Mouse (Mus musculus) forebrain, embryonic 12.5 days (tissue): ENCODE measurements at regions not wholly inside any gene's neighbourhood (a gene's known extent, or its start where the extent isn't known, plus 50 kb on each side); places are given as distances from the start of the nearest gene placed in this dataset.

ENCODE experiments used
- ATAC-seq: fragments of 200-750 bp; cut with Nextera tagmentation; 2 replicates; pipeline ENCODE4 v1.8.0; 2017; ENCODE audit warnings: moderate TSS enrichment; ENCODE audit not compliant: low FRiP score
- H3K27ac ChIP-seq: fragments of 300-500 bp; sonication (generic); 2 replicates; pipeline ENCODE4 v1.5.1; 2016; ENCODE audit warnings: mild to moderate bottlenecking
- H3K27me3 ChIP-seq: fragments of 300-500 bp; sonication (generic); 2 replicates; pipeline ENCODE4 v1.6.1; 2016; ENCODE audit warnings: mild to moderate bottlenecking
- H3K36me3 ChIP-seq: fragments of 300-500 bp; sonication (generic); replicated peaks from 2 replicates; pipeline ENCODE4 v1.6.1; 2016; ENCODE audit warnings: mild to moderate bottlenecking
- H3K4me1 ChIP-seq: fragments of 300-500 bp; sonication (generic); 2 replicates; pipeline ENCODE4 v1.6.1; 2016
- H3K4me2 ChIP-seq: fragments of 300-500 bp; sonication (generic); 2 replicates; pipeline ENCODE4 v1.6.1; 2016; ENCODE audit warnings: mild to moderate bottlenecking, moderate library complexity
- H3K4me3 ChIP-seq: fragments of 300-500 bp; sonication (generic); replicated peaks from 2 replicates; pipeline ENCODE4 v1.5.1; 2016; ENCODE audit warnings: mild to moderate bottlenecking
- H3K9ac ChIP-seq: fragments of 300-500 bp; sonication (generic); 2 replicates; pipeline ENCODE4 v1.6.1; 2016; ENCODE audit warnings: mild to moderate bottlenecking
- H3K9me3 ChIP-seq: fragments of 300-500 bp; sonication (generic); 2 replicates; pipeline ENCODE4 v1.6.1; 2016
- WGBS: fragments of 180-500 bp; shearing (Covaris S2); methylation state at CpG from one replicate; pipeline ENCODE4 v1.1.7; 2016; 5-methylcytosine and 5-hydroxymethylcytosine counted together

GRCm38 (mm10) chr10:106058050-106058449, 216.9 kb upstream of the Mettl25 start:
- Histone ChIP-seq H3K4me3 (no peak overlapping the region), H3K4me2 (no peak overlapping the region), H3K4me1 (no peaks in the 10 kb centered on the region), H3K9me3 (no peaks in the 10 kb centered on the region), H3K27me3 (no peaks in the 10 kb centered on the region), H3K27ac (no peak overlapping the region), H3K36me3 (no peaks in the 10 kb centered on the region), H3K9ac (no peak overlapping the region)
- no peak for ATAC-seq
- 90% methylated on average over 5 of the region's 5 CpGs for WGBS

DNA sequence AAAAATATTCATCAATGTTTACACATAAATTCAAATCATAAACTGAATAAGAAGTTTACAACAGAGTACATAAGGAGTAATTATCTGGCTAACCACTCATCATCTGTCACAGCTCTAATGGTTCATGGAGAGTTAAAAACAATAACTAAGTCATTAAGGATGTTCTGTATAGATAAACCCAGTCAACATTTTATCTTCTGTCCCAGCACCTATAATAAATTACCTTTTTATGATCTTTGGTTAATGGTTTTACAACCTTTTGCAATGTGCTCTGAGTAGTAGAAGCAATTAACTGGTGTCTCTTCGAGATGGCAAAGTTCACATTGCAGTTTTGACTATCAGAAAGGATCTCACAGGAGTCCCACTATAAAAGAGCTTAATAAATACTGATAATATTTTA, 197.3 kb upstream of the Mettl25 start:
- no peak for ATAC-seq
- H3K9me3 ChIP-seq, result no peaks in the 10 kb centered on the region
- H3K4me1 ChIP-seq, result no peaks in the 10 kb centered on the region
- H3K4me3 ChIP-seq, result no peak overlapping the region
- H3K27me3 ChIP-seq, result no peaks in the 10 kb centered on the region
- H3K36me3 ChIP-seq, result no peaks in the 10 kb centered on the region
- 80% methylated on average over 1 of the region's 1 CpGs for WGBS
- no peak overlapping the region for H3K27ac ChIP-seq
- no peak overlapping the region for H3K9ac ChIP-seq
- H3K4me2 ChIP-seq, result no peak overlapping the region

DNA sequence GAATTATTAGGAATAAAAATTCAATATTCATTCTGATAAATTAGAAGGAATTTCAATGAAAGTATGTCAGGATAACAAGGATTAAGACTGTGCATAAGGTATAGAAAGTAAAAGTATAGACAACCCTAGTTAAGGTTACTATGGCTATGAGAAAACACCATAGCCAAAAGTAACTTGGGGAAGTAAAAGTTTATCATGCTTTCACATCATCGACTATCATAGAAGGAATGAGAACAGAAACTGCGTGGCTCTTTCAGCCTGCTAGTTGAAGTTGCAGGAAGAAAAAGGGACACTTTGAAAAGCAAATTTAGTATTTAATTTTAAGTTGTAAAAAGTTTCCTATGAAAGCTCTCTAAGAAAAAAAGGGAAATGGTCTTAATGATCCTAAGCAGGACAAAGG, 196.9 kb upstream of the Mettl25 start:
- Histone ChIP-seq H3K27ac (no peak overlapping the region), H3K9ac (no peak overlapping the region), H3K4me2 (no peak overlapping the region), H3K27me3 (no peaks in the 10 kb centered on the region), H3K36me3 (no peaks in the 10 kb centered on the region), H3K4me1 (no peaks in the 10 kb centered on the region), H3K4me3 (no peak overlapping the region), H3K9me3 (no peaks in the 10 kb centered on the region)
- no peak for ATAC-seq
- 90% methylated on average over 2 of the region's 2 CpGs for WGBS

DNA sequence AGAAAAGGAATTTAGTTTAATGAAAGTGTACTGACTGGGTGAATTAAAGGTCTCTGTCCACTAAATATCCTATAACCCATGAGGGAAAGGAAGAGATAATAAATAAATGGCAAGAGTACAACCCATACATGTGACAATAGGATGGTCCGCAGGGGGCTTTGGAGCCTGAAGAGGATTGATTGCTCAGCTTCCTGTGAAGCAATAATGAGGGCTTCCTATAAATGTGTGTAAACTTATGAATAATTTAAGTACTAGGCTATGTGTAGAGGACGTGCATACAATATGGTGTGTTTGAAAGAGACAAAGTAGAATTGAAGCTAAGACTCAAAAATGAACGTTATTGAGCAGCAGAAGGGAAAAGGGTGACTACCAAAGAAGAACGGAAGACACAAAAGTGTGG, 192.2 kb upstream of the Mettl25 start:
- Histone ChIP-seq H3K4me2 (no peak overlapping the region), H3K4me3 (no peak overlapping the region), H3K27ac (no peak overlapping the region), H3K27me3 (no peaks in the 10 kb centered on the region), H3K4me1 (no peaks in the 10 kb centered on the region), H3K36me3 (no peaks in the 10 kb centered on the region), H3K9me3 (no peaks in the 10 kb centered on the region), H3K9ac (no peak overlapping the region)
- WGBS, result 70% methylated on average over 4 of the region's 4 CpGs
- no peak for ATAC-seq

DNA sequence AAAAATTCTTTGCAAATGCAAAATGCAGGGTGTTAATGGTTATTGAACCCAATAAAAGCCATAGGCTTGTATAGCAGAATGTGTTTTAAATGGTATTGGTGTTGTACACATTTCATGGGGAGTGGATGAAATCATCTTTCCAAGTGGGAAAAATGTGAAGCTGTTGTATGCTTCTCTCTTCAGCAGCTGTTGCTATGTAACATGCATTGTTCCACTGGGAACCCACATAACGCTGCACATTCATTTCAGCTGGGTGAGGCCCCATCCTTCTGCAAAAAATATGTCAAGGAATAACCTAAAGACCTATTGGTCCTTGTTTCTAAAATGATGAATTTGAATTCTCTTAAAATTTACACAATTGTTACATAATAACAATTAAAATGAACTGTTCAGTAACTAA, 183.5 kb upstream of the Mettl25 start:
- ATAC-seq, result no peak

GRCm38 (mm10) chr10:106023639-106024215, 182.5 kb upstream of the Mettl25 start:
- no peak overlapping the region for H3K9ac ChIP-seq
- no peaks in the 10 kb centered on the region for H3K27me3 ChIP-seq
- H3K27ac ChIP-seq, result no peak overlapping the region
- 49% methylated on average over 9 of the region's 9 CpGs for WGBS
- no peaks in the 10 kb centered on the region for H3K36me3 ChIP-seq
- H3K4me2 ChIP-seq, result no peak overlapping the region
- no peaks in the 10 kb centered on the region for H3K9me3 ChIP-seq
- 0 out of 2 replicates have a peak, but pooled peaks have one; percentile 12 for ATAC-seq
- H3K4me1 ChIP-seq, result peaks cover 4% of the 10 kb centered on the region
- H3K4me3 ChIP-seq, result no peak overlapping the region

More for the DNA sequence above, 183.5 kb upstream of the Mettl25 start:
- Histone ChIP-seq H3K4me3 (no peak overlapping the region), H3K27ac (no peak overlapping the region), H3K9me3 (no peaks in the 10 kb centered on the region), H3K4me2 (no peak overlapping the region), H3K4me1 (peaks cover 4% of the 10 kb centered on the region), H3K27me3 (no peaks in the 10 kb centered on the region), H3K36me3 (no peaks in the 10 kb centered on the region), H3K9ac (no peak overlapping the region)
- 43% methylated on average over 1 of the region's 1 CpGs for WGBS

DNA sequence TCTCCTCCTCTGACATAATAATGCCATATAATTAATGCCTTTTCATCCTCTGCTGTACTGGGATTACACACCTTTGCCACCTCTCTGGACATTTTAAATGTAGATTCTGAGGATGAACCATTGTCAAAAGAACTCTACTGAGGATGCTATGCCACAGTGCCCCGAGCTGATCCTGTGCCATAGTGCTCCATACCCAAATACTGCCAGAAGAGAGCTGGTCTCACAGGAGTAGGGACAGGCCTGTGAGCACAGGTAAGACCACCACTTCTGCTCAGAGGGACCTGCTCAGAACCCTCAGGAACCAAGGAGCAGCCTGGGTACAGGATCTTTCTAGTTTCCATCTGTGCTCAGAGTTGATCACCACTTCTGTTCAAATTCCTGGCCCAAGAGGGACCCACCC, 174.8 kb upstream of the Mettl25 start:
- Histone ChIP-seq H3K36me3 (no peaks in the 10 kb centered on the region), H3K4me1 (no peaks in the 10 kb centered on the region), H3K9ac (no peak overlapping the region), H3K4me2 (no peak overlapping the region), H3K9me3 (no peaks in the 10 kb centered on the region), H3K27me3 (no peaks in the 10 kb centered on the region), H3K4me3 (no peak overlapping the region), H3K27ac (no peak overlapping the region)
- 82% methylated on average over 1 of the region's 1 CpGs for WGBS
- ATAC-seq, result no peak

GRCm38 (mm10) chr10:106015436-106015835, 174.3 kb upstream of the Mettl25 start:
- Histone ChIP-seq H3K4me3 (no peak overlapping the region), H3K4me2 (no peak overlapping the region), H3K9me3 (no peaks in the 10 kb centered on the region), H3K4me1 (no peaks in the 10 kb centered on the region), H3K9ac (no peak overlapping the region), H3K27ac (no peak overlapping the region), H3K27me3 (no peaks in the 10 kb centered on the region), H3K36me3 (no peaks in the 10 kb centered on the region)
- 80% methylated on average over 1 of the region's 1 CpGs for WGBS
- no peak for ATAC-seq

DNA sequence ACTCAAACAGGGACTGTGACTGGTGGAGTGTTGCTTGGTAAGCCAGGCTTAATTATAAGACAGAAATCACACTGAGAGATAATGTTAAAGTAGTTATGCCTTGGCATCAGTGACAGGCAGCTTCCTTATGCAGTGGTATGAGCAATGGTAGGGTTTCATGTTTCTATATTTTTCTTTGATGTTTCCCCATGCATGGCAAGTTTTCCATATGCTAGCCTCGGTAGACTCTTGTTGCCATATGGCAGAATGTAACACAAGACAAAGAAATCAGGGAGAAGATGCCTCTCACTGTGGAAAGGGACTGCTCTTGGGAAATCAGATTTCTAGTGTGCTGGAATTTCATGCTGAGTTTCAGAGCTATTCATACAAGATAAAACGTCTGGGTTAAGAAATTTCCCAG, 169.0 kb upstream of the Mettl25 start:
- H3K27me3 ChIP-seq, result no peaks in the 10 kb centered on the region
- no peak overlapping the region for H3K9ac ChIP-seq
- H3K4me1 ChIP-seq, result no peaks in the 10 kb centered on the region
- no peak for ATAC-seq
- H3K4me3 ChIP-seq, result no peak overlapping the region
- WGBS, result 58% methylated on average over 2 of the region's 2 CpGs
- no peaks in the 10 kb centered on the region for H3K36me3 ChIP-seq
- no peak overlapping the region for H3K27ac ChIP-seq
- H3K4me2 ChIP-seq, result no peak overlapping the region
- no peaks in the 10 kb centered on the region for H3K9me3 ChIP-seq

GRCm38 (mm10) chr10:106007331-106007730, 166.2 kb upstream of the Mettl25 start:
- no peak for ATAC-seq
- H3K4me1 ChIP-seq, result no peaks in the 10 kb centered on the region
- no peak overlapping the region for H3K27ac ChIP-seq
- H3K4me2 ChIP-seq, result no peak overlapping the region
- H3K36me3 ChIP-seq, result no peaks in the 10 kb centered on the region
- no peak overlapping the region for H3K4me3 ChIP-seq
- no peaks in the 10 kb centered on the region for H3K9me3 ChIP-seq
- H3K27me3 ChIP-seq, result no peaks in the 10 kb centered on the region
- no peak overlapping the region for H3K9ac ChIP-seq
- 95% methylated on average over 4 of the region's 4 CpGs for WGBS

DNA sequence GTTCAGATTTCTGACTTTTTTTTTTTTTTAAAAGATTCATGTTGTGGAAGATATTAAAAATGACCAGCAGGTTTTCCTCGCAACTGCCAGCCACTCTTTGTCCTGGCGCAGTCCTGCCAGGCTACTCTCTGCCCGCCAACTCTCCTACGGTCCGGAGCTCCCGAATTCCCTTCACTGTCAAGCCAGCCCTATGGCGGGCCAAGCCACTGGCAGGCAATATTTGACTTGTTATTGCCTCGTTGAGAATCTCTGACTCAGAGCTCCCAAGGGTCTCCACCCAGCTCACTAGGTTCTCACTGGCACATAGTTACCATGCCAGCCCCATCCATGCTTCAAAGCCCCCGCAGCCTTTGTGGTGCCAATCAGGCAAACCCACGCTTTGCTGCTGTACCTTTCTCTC, 165.7 kb upstream of the Mettl25 start:
- 90% methylated on average over 10 of the region's 10 CpGs for WGBS
- no peaks in the 10 kb centered on the region for H3K4me1 ChIP-seq

DNA sequence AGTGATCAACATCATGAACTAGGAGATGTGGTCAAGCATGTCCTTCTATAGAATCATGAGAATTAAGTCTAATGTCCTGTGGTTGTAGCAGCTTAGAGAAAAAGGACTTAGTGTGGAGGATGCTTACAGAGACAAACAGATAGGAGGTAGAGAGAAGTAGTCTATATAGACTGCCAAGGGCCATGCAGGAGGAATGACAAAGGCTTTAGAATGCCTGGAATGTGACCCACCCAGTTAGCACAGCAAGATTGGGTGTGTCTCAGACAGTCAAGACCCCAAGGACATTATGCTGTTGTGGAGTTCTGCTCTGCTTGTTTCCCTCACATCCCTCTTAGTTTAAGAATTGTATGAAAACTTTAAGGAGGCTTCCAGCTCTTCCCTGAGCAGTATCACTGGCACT, 164.9 kb upstream of the Mettl25 start:
- H3K4me3 ChIP-seq, result no peak overlapping the region

More for the DNA sequence above, 165.7 kb upstream of the Mettl25 start:
- no peak overlapping the region for H3K4me3 ChIP-seq
- H3K9me3 ChIP-seq, result no peaks in the 10 kb centered on the region
- H3K36me3 ChIP-seq, result no peaks in the 10 kb centered on the region
- H3K9ac ChIP-seq, result no peak overlapping the region
- ATAC-seq, result no peak
- H3K27ac ChIP-seq, result no peak overlapping the region
- H3K27me3 ChIP-seq, result no peaks in the 10 kb centered on the region
- no peak overlapping the region for H3K4me2 ChIP-seq

GRCm38 (mm10) chr10:105957468-105957867, 116.3 kb upstream of the Mettl25 start:
- no peaks in the 10 kb centered on the region for H3K9me3 ChIP-seq
- ATAC-seq, result no peak
- WGBS, result 81% methylated on average over 3 of the region's 3 CpGs
- H3K9ac ChIP-seq, result no peak overlapping the region
- no peaks in the 10 kb centered on the region for H3K4me1 ChIP-seq
- H3K4me3 ChIP-seq, result no peak overlapping the region
- H3K27ac ChIP-seq, result no peak overlapping the region
- no peaks in the 10 kb centered on the region for H3K36me3 ChIP-seq
- H3K4me2 ChIP-seq, result no peak overlapping the region
- no peaks in the 10 kb centered on the region for H3K27me3 ChIP-seq

More for the DNA sequence above, 164.9 kb upstream of the Mettl25 start:
- Histone ChIP-seq H3K9ac (no peak overlapping the region), H3K4me2 (no peak overlapping the region), H3K4me1 (no peaks in the 10 kb centered on the region), H3K9me3 (no peaks in the 10 kb centered on the region), H3K27ac (no peak overlapping the region), H3K27me3 (no peaks in the 10 kb centered on the region), H3K36me3 (no peaks in the 10 kb centered on the region)
- ATAC-seq, result no peak
